Mouse (Mus musculus) heart, postnatal 0 days (tissue): ENCODE results near the gene Lmna.

Source experiments
- CTCF ChIP-seq: IDR thresholded peaks from 2 replicates; pipeline ENCODE4 v1.5.1; 2016; ENCODE audit warnings: antibody characterized with exemption, control low read depth, low read depth
- EP300 ChIP-seq: IDR thresholded peaks from 2 replicates; pipeline ENCODE4 v1.6.1; 2016; ENCODE audit warnings: antibody characterized with exemption, low read depth

- TF ChIP-seq CTCF = no peak
- no peak for TF ChIP-seq EP300
Observed at GRCm38 (mm10) chr3:88460029-88460428, 49.7 kb downstream of the Lmna start.
